Mouse (Mus musculus) retina, adult 2 months (tissue): ENCODE results near the gene Hacd4.
"Not testable (repeated sequence)": the region's sequence is repeated elsewhere in the genome, so short reads cannot be mapped to it uniquely, and the experiment has no call there.

Source experiments
- DNase-seq: peaks from one replicate; pipeline ENCODE4 v3.0.0-alpha.2; 2012; ENCODE audit warnings: low read depth, low spot score

Hacd4 gene

DNA sequence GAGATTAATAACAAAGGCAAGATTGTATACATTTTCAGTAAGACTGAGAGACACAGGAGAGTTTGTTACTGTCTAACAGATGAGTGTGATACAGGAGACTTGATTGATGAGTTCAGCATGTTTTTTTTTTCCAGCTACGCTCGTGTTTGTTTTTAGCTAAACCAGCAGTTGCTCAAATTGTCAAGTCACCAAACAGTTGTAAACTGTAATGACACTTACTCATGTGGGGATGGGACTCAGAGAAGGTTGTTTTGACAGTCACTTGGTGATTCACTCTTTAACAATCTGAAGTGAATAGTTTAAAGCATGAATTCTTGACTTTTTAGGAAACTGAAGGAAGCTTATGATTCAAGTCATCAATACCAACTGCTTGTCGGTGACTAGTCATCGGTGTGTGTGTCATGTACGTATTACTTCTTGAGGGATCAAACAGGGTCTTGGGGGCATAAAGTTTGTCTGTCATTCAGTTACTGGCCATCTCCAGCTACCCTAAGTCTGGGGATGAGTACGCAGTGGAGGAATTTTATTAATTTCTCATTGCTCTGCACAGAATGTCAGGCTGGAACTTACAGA, 2.0 kb downstream of the Hacd4 start:
- DNase-seq, result no peak

DNA sequence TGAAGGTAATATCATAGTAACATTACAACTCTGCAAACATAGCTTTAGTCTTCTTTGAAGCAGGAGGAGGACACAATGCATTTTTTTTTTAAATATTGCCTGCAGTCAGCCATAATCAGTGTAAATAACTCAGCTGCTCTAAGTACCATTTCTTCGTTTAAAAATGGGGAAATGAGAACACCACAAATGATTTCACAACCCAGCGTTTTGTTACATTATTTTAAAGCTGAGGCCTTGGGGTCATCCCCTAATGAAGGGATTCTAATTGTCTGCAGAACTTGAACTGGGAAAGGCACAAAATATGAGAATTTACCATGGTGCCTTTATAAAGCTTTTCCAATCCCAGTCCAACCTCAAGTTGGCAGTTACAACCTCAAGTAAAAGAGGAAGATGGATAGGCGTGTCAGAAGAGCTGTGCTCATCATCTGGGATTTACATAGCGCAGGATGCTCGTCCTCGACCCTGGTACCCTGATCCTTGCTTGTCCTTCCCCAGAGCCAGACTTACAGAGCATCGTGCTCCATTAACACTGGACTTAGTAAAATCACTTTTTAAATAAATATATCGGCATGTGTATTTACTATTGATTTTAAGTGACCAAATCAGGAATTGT, 6.2 kb downstream of the Hacd4 start:
- DNase-seq, result no peak

DNA sequence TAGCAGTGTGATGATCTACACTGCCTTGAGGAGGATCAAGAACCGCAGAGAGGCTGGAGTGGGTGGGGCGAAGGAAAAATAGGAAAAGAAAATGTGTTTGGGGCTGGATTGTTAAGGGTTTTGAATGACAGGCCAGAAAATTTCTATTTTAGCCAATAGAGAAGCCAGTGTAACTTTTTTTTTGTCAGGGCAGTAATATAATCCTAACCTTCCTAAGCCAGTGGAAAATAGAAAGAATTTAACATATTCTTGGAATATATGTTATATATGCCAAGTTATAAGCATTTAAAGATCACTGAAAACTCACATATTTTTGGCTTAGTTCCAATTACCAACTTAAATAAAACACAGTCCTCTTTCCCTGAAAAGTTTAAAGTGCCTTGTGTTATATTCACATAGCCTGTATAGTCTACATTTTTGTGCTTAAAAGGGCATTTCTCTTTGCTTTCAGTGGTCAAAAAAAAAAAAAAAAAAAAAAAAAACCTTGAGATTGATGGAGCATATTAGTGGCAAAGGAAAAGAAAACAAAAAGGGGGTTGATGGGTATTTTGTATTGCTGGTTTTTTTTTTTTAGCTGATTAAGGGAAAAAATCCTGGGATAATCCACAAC, 11.0 kb downstream of the Hacd4 start:
- no peak for DNase-seq

DNA sequence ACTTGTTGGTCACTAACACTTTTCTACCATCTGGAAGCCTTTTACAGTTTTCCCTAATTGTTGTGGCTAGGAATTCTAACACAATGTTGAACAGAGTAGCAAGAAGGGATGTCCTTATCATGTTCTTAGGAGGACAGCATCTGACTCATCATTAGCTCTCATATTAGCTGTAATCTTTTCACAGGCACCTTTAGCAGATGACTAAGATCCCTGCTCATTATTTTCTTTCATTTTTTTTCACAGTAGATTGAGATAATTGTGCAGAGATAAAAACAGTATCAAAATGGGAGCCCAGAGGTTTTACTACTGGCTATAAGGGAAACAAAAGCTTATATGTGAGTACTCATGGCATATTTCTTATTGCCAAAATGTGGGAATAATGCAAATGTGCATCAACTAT, 14.2 kb downstream of the Hacd4 start:
- DNase-seq, result no peak

DNA sequence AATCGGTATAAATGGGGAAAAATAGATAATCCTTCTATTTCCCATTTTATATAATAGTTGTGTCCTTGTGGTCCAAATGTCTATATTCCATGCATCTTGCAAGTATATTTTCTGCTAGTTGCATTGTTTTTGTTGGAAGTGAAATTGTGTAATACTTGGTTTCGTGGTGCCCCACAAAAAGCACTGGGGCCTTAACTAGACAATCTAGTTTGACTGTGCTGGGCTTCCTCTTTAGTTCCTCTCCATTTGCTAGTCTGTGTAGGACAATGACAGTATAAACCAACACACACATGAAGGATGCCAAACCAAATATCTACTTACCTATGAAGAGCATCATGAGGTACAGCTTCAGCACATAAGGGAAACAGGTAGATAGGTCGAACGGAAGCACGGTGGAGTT, 19.4 kb downstream of the Hacd4 start:
- DNase-seq, result no peak

DNA sequence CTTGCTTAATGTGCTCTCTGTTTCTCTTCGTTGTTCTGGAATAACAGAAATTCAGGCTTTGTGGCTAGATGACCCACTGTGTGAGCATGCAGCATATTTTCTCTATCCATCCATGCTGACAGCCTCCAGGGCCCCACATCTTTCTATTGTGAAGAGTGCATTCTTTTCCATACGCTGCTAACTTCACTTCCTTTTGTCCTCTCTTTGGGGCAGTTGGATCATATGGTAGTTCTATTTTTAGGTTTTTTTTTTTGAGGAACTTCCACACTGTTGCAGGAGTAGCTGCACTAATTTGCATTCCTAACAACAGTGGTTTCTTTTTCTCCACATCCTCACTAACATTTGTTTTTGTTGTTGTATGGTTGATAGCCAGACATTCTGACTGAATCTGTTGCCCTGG, 23.7 kb downstream of the Hacd4 start:
- DNase-seq, result no peak

DNA sequence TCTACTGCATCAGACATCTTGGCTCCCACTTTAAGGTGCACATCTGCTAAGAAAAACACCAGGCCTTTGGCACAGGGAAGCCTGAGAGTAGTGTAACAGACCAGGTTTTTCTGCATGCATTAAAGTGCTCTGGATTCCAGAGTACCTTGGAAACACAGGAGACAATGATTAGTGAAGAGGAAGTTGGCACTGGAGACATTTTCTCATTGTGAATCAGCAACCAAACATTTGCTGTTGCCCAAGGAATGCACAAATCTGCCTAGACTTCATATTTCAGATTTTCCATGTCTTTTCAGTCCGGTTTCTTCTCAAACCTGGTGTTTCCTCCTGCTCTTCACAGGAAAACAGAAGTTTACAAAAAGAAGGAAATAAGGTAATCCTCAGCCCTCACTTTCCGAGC, 26.4 kb downstream of the Hacd4 start:
- no peak for DNase-seq

DNA sequence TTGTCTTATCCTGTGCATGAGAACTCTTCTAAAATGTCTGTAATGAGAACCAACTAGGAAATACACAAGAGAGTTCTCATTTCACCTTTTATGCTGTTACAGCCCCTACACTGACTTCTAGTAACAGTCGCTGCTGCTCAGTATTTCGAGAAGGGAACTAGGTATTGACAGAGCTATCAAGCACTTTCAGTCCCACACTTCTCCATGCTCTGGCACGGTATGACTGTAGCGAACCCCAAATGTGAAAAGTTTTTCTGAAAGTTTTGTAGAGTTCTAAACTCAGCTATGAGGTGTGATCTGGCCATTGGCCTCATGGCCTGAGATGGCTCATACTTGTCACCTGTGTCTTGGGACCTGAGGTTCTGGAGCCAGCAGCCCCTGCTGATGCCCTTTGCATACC, 29.4 kb downstream of the Hacd4 start:
- no peak for DNase-seq

DNA sequence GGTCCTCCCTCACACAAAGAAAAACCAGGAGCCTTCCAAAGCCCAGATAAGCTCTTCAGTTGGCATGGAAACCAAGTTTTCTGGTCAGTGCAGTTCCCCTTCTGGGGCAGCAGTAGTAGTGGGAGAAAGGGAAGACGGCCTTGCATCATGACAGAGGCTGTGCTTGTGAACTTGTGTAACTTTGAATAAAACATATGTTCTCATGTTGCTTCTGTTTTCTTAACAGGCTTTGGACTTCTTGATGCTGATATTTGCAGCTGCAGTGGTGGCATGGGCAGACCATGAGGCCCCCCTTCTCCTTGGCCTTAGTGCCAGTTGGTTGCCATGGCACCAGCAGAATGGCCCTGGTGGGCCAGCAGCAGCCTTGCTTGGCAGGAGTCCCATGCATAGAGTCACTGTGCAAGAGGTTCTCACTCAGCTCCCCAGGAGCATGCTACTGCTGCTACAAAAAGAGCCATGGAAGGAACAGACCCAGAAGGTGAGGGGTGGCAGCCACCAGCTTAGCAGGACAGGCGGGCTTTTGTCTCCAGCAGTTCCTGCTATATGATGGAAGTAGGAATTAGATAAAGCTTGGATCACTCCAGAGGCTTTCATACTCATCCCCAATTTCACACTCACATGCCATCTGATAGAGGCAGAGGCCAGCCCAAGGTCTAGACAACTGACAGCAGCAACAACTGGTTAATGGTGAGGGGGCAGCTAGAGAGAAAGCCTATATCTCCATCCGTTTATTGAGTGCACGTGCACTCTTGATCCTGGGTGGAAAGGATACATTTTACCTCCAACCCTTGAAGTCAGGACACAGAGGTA, 31.6 kb downstream of the Hacd4 start:
- DNase-seq, result no peak

DNA sequence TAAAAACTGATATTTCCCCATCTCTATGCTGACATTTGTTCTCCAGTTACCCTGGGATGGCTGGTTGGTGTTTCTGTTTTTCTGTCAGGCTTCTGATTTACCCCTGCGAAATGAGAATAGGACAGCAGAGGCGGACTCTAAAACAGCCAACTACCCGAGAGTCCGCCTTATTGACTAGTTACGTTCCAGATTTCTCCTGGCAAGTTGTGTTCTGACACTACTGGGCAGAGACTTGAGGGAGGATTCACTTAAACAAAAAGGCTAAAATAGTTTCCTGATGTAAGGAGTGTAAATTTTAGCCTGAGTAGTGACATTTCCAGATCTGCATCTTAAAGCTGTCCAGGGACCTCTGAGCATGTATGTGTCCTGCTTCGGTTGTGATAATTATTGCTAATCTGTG, 35.8 kb downstream of the Hacd4 start:
- no peak for DNase-seq

DNA sequence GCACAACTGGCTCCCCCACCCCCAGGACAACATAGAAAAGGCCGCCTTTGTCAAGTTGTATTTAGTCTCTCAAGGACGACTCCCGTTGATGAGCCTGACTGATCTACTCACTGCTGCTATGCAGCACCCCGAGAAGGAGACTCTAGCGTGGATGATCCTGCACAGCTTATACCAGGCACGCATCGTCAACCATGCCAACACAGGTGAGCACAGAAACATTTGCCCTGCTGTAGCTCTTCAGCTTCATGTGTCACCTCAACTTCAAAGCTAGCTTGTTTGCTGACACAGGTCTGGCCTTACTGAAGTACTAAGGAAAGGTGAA, 37.8 kb downstream of the Hacd4 start:
- no peak for DNase-seq

DNA sequence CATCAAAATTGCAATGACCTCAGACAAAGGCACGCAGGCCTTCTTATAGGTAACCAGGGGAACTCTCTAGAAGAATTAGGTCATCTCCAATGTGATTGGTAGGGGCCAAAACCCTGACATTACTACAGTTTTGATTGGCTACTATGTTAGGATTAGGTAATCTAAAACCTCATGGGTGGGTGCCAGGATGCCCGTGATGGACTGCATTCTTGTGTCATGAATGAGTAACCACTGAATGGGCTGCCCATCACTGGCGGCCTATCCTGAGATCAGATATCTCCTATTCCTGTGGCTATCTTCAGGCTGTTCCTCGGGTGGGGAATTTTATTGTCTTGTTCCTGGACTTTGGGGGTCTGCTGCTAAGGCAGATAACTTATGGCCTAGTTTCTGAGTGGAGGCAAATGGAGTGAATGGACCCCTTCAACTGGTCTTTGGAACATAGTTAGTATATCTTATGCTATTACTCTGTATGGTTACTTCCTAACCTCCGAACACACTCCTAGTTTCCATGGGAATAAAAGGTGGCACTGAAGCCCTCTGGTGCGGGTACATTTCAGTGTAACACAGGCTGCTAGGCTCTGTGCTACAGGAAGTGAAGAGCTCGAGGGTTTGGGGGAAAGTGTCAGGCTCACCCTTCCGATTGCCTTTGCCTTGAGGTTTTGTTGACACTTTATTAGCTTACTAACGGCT, 38.3 kb downstream of the Hacd4 start:
- no peak for DNase-seq

DNA sequence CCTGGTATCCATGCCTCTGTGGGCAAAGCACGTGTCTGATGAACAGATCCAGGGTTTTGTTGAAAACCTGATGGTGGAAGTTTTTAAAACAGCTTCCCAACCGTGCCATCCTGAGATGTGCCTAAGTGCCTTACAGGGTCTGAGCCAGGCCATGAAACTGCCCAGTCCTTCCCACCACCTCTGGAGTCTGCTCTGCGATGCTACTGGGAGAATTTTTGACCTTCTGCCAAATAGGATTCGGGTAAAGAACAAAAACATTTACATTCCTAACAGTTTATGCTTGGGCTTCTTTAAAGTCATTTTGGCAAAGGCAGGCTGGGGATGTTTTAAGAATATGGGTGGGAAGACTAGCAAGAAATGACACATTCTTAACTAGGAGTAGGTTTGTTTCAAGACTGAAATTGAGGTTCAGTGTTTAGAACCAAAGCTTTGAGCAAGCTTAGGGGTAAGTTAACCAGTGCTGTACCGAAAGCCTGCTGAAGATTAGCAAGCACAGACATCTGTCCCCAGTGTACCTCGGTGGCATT, 41.7 kb downstream of the Hacd4 start:
- no peak for DNase-seq

DNA sequence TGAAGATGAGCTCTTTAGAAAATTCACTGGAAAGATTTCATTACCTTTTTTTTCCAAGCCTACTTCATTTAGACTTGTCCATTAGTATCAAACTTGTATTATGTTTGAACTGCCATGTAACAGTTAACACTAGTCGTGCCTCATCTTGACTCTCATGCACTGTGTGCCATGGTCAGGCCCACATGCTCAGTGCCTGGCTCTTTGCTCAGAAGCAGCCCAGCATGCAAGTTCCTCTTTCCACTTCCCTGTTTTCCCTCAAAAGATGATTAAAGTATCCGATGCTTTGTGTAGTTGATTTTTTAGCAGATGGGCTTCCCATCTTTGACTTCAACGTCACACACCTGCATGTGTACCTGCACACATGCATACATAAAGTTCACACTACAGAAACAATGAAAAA, 43.0 kb downstream of the Hacd4 start:
- no peak for DNase-seq

DNA sequence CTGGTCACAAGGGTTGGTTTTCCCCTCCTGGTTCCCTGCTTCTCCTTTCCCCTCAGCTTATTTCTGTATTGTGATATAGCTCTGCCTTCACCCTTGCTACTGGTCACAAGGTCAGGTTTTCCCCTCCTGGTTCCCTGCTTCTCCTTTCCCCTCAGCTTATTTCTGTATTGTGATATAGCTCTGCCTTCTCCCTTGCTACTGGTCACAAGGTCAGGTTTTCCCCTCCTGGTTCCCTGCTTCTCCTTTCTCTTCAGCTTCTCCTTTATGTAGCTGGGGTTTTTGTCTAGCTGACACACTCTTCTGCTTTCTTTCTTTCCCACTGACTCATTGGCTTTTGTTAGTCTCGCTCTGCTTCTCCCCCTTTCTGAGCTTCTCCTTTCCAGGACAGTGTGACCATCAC, 48.1 kb downstream of the Hacd4 start:
- DNase-seq, result not testable (repeated sequence)

DNA sequence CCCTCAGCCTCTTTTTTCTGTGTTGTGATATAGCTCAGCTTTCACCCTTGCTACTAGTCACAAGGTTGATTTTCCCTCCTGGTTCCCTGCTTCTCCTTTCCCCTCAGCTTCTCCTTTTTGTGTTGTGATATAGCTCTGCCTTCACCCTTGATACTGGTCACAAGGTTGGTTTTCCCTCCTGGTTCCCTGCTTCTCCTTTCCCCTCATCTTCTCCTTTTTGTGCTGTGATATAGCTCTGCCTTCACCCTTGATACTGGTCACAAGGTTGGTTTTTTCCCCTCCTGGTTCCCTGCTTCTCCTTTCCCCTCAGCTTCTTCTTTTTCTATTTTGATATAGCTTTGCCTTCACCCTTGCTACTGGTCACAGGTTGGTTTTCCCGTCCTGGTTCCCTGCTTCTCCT, 48.7 kb downstream of the Hacd4 start:
- no peak for DNase-seq

DNA sequence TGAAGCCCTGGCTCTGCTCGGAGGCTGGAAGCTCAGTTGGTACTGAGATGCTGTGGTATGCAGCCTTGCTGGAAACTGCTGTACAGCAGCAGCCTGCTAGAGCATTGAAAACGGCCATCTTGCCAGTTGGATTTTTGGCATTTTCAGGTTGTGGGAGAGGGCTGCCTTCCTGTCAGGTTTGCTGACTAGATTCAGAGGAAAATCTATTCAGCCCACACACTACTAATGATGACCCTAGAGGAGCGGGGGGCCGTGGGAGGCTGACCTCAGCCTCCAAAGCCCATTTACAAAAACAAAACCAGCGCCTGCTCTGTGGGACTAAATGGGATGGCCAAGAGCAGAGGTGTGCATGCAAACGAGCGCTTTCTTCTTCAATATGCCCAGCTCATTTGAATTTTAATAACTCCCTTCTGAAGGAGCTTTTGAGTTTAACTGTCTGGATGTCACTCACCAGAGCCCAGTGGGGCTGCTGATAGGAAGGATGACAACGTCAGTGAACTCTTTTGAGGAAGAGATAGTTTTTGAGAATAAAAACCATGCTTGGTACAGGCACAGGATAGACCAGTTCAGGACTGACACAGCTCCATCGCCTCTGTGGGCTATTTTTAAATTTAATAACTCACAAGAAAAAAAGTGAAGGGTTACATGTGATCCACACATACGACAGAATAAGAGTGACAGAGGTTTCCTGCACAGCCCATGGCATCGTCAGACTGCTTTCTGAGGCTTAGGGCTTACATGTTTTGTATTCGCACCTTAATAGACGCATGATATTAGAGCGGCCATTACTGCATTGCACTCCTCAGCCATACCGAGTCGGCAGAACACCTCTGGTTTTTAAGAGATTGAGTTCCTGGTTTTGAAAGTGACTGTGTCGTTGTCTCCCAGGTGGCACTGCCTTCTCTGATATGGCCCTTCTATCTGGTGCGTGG, 66.2 kb downstream of the Hacd4 start:
- no peak for DNase-seq

DNA sequence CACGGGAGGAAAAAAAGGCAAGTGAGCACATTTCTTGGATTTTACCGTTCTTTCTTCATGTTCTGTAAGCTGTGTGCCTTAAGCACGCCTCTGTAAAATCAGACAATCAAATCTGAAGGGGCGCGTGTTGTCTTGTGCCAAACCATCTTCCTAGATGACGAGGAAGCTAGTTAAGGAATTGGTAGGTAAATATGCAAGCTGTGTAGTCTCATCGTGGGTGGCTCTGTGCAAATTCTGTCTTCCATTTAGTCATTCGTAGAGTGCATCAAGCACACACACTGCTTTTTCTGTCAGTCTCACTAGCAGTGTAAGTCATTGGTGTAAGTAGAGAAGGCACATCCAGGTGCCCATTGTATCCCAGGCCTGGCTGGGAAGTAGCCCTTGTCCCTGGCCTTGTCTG, 67.9 kb downstream of the Hacd4 start:
- no peak for DNase-seq

DNA sequence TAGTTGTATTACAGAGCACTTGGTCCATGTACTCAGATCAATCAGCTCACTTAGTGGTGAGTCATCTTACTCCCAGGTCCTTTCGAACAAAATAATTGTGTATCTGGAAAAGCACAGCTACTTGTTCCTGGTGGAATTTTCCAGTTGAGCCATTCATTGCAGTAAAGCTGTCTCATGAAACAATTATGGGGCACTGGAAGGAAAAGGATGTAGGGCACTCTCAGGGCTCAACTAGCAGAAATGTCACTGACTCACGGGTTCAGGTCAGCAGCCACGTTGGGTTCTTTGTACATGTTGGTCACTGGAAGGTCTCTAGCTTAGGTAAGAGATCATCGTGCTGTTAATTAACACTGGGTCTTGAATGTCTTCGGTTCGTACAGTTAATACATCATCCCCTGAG, 68.8 kb downstream of the Hacd4 start:
- DNase-seq, result no peak

DNA sequence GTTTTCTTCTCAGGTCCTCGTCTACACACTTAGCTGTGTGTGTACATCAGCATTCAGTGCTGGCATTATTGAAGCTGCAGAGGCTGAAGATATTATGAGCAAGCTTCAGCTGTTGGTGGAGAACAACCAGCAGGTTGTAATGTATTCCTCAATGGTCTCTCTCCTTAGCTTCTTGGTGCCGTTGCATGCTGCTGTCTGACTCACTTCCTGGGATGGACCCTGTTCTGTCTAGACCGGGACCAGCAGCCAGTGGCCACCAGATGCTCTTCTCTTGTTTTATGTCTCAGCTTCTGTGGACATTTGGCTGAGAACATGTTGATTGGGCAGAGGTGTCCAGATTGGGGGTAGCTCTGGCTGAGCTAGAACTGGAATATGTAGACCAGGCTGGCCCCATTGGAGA, 81.3 kb downstream of the Hacd4 start:
- DNase-seq, result no peak

DNA sequence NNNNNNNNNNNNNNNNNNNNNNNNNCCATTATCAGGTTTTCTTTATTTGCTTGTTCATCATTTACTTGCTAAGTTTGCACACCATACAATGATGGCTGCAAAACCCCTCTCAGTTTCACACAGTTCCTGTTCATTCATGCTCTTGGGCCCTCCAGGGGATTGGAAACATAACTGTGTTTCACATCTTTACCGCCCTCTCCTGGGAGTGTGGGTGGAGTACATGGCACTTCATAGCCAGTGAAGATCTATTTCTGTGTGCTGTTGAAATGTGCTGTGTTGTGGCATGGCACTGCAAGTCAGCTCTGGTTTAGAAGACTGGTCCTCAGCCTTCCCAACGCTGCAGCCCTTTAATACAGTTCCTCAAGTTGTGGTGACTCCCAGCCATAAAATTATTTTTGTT, 82.1 kb downstream of the Hacd4 start:
- DNase-seq, result no peak
